Mouse (Mus musculus): ENCODE results near the gene Ampd2. TPM values are rescaled to one million over a fixed set of nuclear protein-coding genes. Genes with fewer than 3 reads are reported as not detected.
A peak's percentile ranks its signal among the peaks of the same experiment; 100 is the strongest.

Ampd2 gene
- polyA plus RNA-seq (2015; fragmentation: Nextera tagmentation; extraction: Ambion mirVana), result 38.6 and 45.3 TPM in 2 replicates

- Histone ChIP-seq H3K9me3 (replicated peaks) (no peaks in the 10 kb centered on the region), H3K9ac (peak within 1 kb of the TSS; percentile 81), H3K4me1 (peaks cover 52% of the 10 kb centered on the region), H3K27me3 (no peaks in the 10 kb centered on the region), H3K4me2 (peak within 1 kb of the TSS; percentile 95), H3K4me3 (peak within 1 kb of the TSS; percentile 55), H3K36me3 (ENCODE audit: poor library complexity, severe bottlenecking) (no peaks in the 10 kb centered on the region), H3K27ac (peak within 1 kb of the TSS; percentile 74)
- WGBS, result under 1% methylated on average over 29 of the region's 29 CpGs
- ATAC-seq, result no peak
Observed at GRCm38 (mm10) chr3:108086470-108086979, at the start of gene Ampd2. TSS of gene Ampd2 (minus strand) at chr3:108086651.

GRCm38 (mm10) chr3:108134701-108135100, 48.2 kb upstream of the Ampd2 start:
- peaks cover 6% of the 10 kb centered on the region; the same call in 1 of the 2 replicates for H3K4me1 ChIP-seq
- H3K4me2 ChIP-seq, result no peak overlapping the region
- 0 out of 2 replicates have a peak, but pooled peaks have one; percentile 33 for ATAC-seq
- WGBS, result 84% methylated on average over 11 of the region's 11 CpGs
- peaks cover 4% of the 10 kb centered on the region; the same call in 1 of the 2 replicates for H3K36me3 ChIP-seq (ENCODE audit: poor library complexity, severe bottlenecking)
- H3K27ac ChIP-seq, result no peak overlapping the region
- H3K9ac ChIP-seq, result no peak overlapping the region
- H3K4me3 ChIP-seq, result no peak overlapping the region
- no peaks in the 10 kb centered on the region for H3K9me3 ChIP-seq (replicated peaks)
- no peaks in the 10 kb centered on the region for H3K27me3 ChIP-seq

GRCm38 (mm10) chr3:108132484-108132883, 46.0 kb upstream of the Ampd2 start:
- H3K9ac ChIP-seq, result no peak overlapping the region
- H3K27ac ChIP-seq, result no peak overlapping the region
- H3K9me3 ChIP-seq (replicated peaks), result no peaks in the 10 kb centered on the region
- H3K4me2 ChIP-seq, result no peak overlapping the region
- H3K4me3 ChIP-seq, result no peak overlapping the region
- 85% methylated on average over 1 of the region's 1 CpGs for WGBS
- peaks cover 3% of the 10 kb centered on the region; the same call in 1 of the 2 replicates for H3K36me3 ChIP-seq (ENCODE audit: poor library complexity, severe bottlenecking)
- H3K27me3 ChIP-seq, result no peaks in the 10 kb centered on the region
- peaks cover 6% of the 10 kb centered on the region; the same call in 1 of the 2 replicates for H3K4me1 ChIP-seq
- ATAC-seq, result no peak

GRCm38 (mm10) chr3:108131821-108132220, 45.4 kb upstream of the Ampd2 start:
- WGBS, result 88% methylated on average over 1 of the region's 1 CpGs
- H3K4me3 ChIP-seq, result no peak overlapping the region
- no peaks in the 10 kb centered on the region for H3K9me3 ChIP-seq (replicated peaks)
- no peaks in the 10 kb centered on the region for H3K27me3 ChIP-seq
- no peak for ATAC-seq
- no peak overlapping the region for H3K4me2 ChIP-seq
- no peak overlapping the region; the same call in 1 of the 2 replicates for H3K27ac ChIP-seq
- H3K36me3 ChIP-seq (ENCODE audit: poor library complexity, severe bottlenecking), result 0 out of 2 replicates have a peak, but pooled peaks cover 1% of the 10 kb centered on the region
- peaks cover 6% of the 10 kb centered on the region; the same call in 1 of the 2 replicates for H3K4me1 ChIP-seq
- H3K9ac ChIP-seq, result no peak overlapping the region

- 94% methylated on average over 5 of the region's 5 CpGs for WGBS
- Histone ChIP-seq H3K36me3 (ENCODE audit: poor library complexity, severe bottlenecking) (no peaks in the 10 kb centered on the region), H3K4me1 (peaks cover 6% of the 10 kb centered on the region; the same call in 1 of the 2 replicates), H3K4me2 (no peak overlapping the region), H3K4me3 (no peak overlapping the region), H3K27ac (no peak overlapping the region), H3K9ac (no peak overlapping the region), H3K9me3 (replicated peaks) (no peaks in the 10 kb centered on the region), H3K27me3 (no peaks in the 10 kb centered on the region)
- ATAC-seq, result no peak
Observed at GRCm38 (mm10) chr3:108131216-108131615, 44.8 kb upstream of the Ampd2 start.

- H3K4me3 ChIP-seq, result no peak overlapping the region
- no peak overlapping the region for H3K27ac ChIP-seq
- no peak for ATAC-seq
- H3K27me3 ChIP-seq, result no peaks in the 10 kb centered on the region
- peaks cover 6% of the 10 kb centered on the region; the same call in 1 of the 2 replicates for H3K4me1 ChIP-seq
- 94% methylated on average over 4 of the region's 4 CpGs for WGBS
- no peak overlapping the region for H3K4me2 ChIP-seq
- no peaks in the 10 kb centered on the region for H3K36me3 ChIP-seq (ENCODE audit: poor library complexity, severe bottlenecking)
- H3K9ac ChIP-seq, result no peak overlapping the region
- no peaks in the 10 kb centered on the region for H3K9me3 ChIP-seq (replicated peaks)
Observed at GRCm38 (mm10) chr3:108129804-108130203, 43.4 kb upstream of the Ampd2 start.

GRCm38 (mm10) chr3:108129367-108129766, 42.9 kb upstream of the Ampd2 start:
- Histone ChIP-seq H3K4me1 (peaks cover 6% of the 10 kb centered on the region; the same call in 1 of the 2 replicates), H3K36me3 (ENCODE audit: poor library complexity, severe bottlenecking) (no peaks in the 10 kb centered on the region), H3K27ac (no peak overlapping the region), H3K9ac (no peak overlapping the region), H3K4me3 (no peak overlapping the region), H3K9me3 (replicated peaks) (no peaks in the 10 kb centered on the region), H3K4me2 (no peak overlapping the region), H3K27me3 (no peaks in the 10 kb centered on the region)
- no peak for ATAC-seq
- WGBS, result 92% methylated on average over 4 of the region's 4 CpGs

- Histone ChIP-seq H3K9me3 (replicated peaks) (no peaks in the 10 kb centered on the region), H3K4me2 (no peak overlapping the region), H3K9ac (no peak overlapping the region), H3K36me3 (ENCODE audit: poor library complexity, severe bottlenecking) (0 out of 2 replicates have a peak, but pooled peaks cover under 1% of the 10 kb centered on the region), H3K4me3 (no peak overlapping the region), H3K27ac (no peak overlapping the region), H3K27me3 (no peaks in the 10 kb centered on the region), H3K4me1 (peaks cover 6% of the 10 kb centered on the region; the same call in 1 of the 2 replicates)
- ATAC-seq, result no peak
- 94% methylated on average over 5 of the region's 5 CpGs for WGBS
Observed at GRCm38 (mm10) chr3:108128520-108128919, 42.1 kb upstream of the Ampd2 start.

- no peak for ATAC-seq
- 93% methylated on average over 3 of the region's 3 CpGs for WGBS
- no peaks in the 10 kb centered on the region for H3K4me1 ChIP-seq
- no peak overlapping the region for H3K9ac ChIP-seq
- H3K36me3 ChIP-seq (ENCODE audit: poor library complexity, severe bottlenecking), result peaks cover 16% of the 10 kb centered on the region
- H3K27ac ChIP-seq, result no peak overlapping the region
- no peaks in the 10 kb centered on the region for H3K27me3 ChIP-seq
- no peak overlapping the region for H3K4me3 ChIP-seq
- H3K4me2 ChIP-seq, result no peak overlapping the region
- H3K9me3 ChIP-seq (replicated peaks), result no peaks in the 10 kb centered on the region
Observed at GRCm38 (mm10) chr3:108126327-108126726, 39.9 kb upstream of the Ampd2 start.

- no peak overlapping the region for H3K4me2 ChIP-seq
- WGBS, result 70% methylated on average over 1 of the region's 1 CpGs
Observed at GRCm38 (mm10) chr3:108124131-108124530, 37.7 kb upstream of the Ampd2 start.

GRCm38 (mm10) chr3:108123242-108123641, 36.8 kb upstream of the Ampd2 start:
- Histone ChIP-seq H3K9me3 (replicated peaks) (no peaks in the 10 kb centered on the region), H3K4me3 (no peak overlapping the region), H3K9ac (no peak overlapping the region), H3K4me2 (no peak overlapping the region), H3K4me1 (no peaks in the 10 kb centered on the region), H3K27ac (no peak overlapping the region), H3K36me3 (ENCODE audit: poor library complexity, severe bottlenecking) (peaks cover 44% of the 10 kb centered on the region), H3K27me3 (no peaks in the 10 kb centered on the region)
- 92% methylated on average over 5 of the region's 5 CpGs for WGBS
- ATAC-seq, result no peak

More at GRCm38 (mm10) chr3:108124131-108124530, 37.7 kb upstream of the Ampd2 start:
- Histone ChIP-seq H3K27ac (no peak overlapping the region), H3K9ac (no peak overlapping the region), H3K36me3 (ENCODE audit: poor library complexity, severe bottlenecking) (peaks cover 35% of the 10 kb centered on the region), H3K4me3 (no peak overlapping the region), H3K4me1 (no peaks in the 10 kb centered on the region), H3K9me3 (replicated peaks) (no peaks in the 10 kb centered on the region), H3K27me3 (no peaks in the 10 kb centered on the region)
- no peak for ATAC-seq

- H3K27me3 ChIP-seq, result no peaks in the 10 kb centered on the region
- H3K9me3 ChIP-seq (replicated peaks), result no peaks in the 10 kb centered on the region
- WGBS, result 87% methylated on average over 3 of the region's 3 CpGs
- no peak overlapping the region for H3K4me3 ChIP-seq
- H3K4me2 ChIP-seq, result no peak overlapping the region
- H3K36me3 ChIP-seq (ENCODE audit: poor library complexity, severe bottlenecking), result peaks cover 58% of the 10 kb centered on the region
- no peaks in the 10 kb centered on the region for H3K4me1 ChIP-seq
- no peak overlapping the region for H3K27ac ChIP-seq
- no peak for ATAC-seq
- H3K9ac ChIP-seq, result no peak overlapping the region
Observed at GRCm38 (mm10) chr3:108121101-108121500, 34.6 kb upstream of the Ampd2 start.

- Histone ChIP-seq H3K27ac (no peak overlapping the region), H3K27me3 (no peaks in the 10 kb centered on the region), H3K9me3 (replicated peaks) (no peaks in the 10 kb centered on the region), H3K4me3 (no peak overlapping the region), H3K36me3 (ENCODE audit: poor library complexity, severe bottlenecking) (peaks cover 75% of the 10 kb centered on the region), H3K9ac (no peak overlapping the region), H3K4me2 (no peak overlapping the region), H3K4me1 (no peaks in the 10 kb centered on the region)
- WGBS, result 94% methylated on average over 6 of the region's 6 CpGs
- no peak for ATAC-seq
Observed at GRCm38 (mm10) chr3:108117465-108117864, 31.0 kb upstream of the Ampd2 start.

Measured in forebrain, embryonic 13.5 days (tissue).